Mouse (Mus musculus) G1E (cell line): ENCODE measurements around the gene AC140267.1. TPM values are rescaled to one million over a fixed set of nuclear protein-coding genes. Genes with fewer than 3 reads are reported as not detected.

Experiments used
- ATAC-seq: 2 replicates; pipeline ENCODE4 v1.8.0; 2016; ENCODE audit warnings: mild to moderate bottlenecking; ENCODE audit not compliant: insufficient number of reproducible peaks, poor library complexity, low FRiP score, severe bottlenecking; ENCODE audit errors: extremely low read depth
- DNase-seq: peaks from one replicate; pipeline ENCODE4 v3.0.0; 2012; ENCODE audit warnings: low spot score
- H3K27me3 ChIP-seq: 2 replicates; pipeline ENCODE4 v1.6.1; 2012; ENCODE audit warnings: mild to moderate bottlenecking, low read length, inconsistent platforms; ENCODE audit not compliant: insufficient read depth
- H3K36me3 ChIP-seq: replicated peaks from 2 replicates; pipeline ENCODE3; 2012; ENCODE audit warnings: mild to moderate bottlenecking, inconsistent platforms
- H3K4me1 ChIP-seq: 2 replicates; pipeline ENCODE4 v1.6.1; 2012; ENCODE audit warnings: low read depth, low read length, inconsistent platforms, mixed read lengths; ENCODE audit not compliant: insufficient read depth
- H3K4me3 ChIP-seq: 2 replicates; pipeline ENCODE4 v1.5.1; 2012; ENCODE audit warnings: low read depth, mild to moderate bottlenecking, inconsistent platforms, low read length, moderate library complexity, mixed read lengths
- H3K9me3 ChIP-seq: replicated peaks from 2 replicates; pipeline ENCODE4 v1.6.1; 2012; ENCODE audit warnings: inconsistent platforms
- CTCF ChIP-seq: IDR thresholded peaks from 2 replicates; pipeline ENCODE4 v1.5.1; 2012; ENCODE audit warnings: low read depth, low read length, inconsistent platforms, mixed read lengths
- GATA1 ChIP-seq: IDR thresholded peaks from 2 replicates; pipeline ENCODE4 v1.6.1; 2012; ENCODE audit warnings: borderline replicate concordance, low read length, inconsistent platforms, mixed read lengths
- GATA2 ChIP-seq: IDR thresholded peaks from 2 replicates; pipeline ENCODE4 v1.6.1; 2012; ENCODE audit warnings: low read depth, low read length, inconsistent platforms, borderline replicate concordance
- POLR2AphosphoS5 ChIP-seq: IDR thresholded peaks from 2 replicates; pipeline ENCODE4 v1.6.1; 2012; ENCODE audit warnings: low read depth, low read length, inconsistent platforms; ENCODE audit not compliant: insufficient replicate concordance
- TAL1 ChIP-seq: conservative IDR thresholded peaks from 2 replicates; pipeline ENCODE4 v1.6.1; 2012; ENCODE audit warnings: low read depth, low read length, inconsistent platforms, mixed read lengths
- polyA plus RNA-seq: library from polyadenylated mRNA; stranded (reverse); fragments of >175 nt; gene quantifications from 2 replicates; pipeline ENCODE4 v1.2.3, GENCODE M21; 2012
- total RNA-seq, 2 experiments: library from RNA; stranded (forward) in 1 of 2; stranded (reverse) in 1 of 2; fragments of 200-1000 nt in 1 of 2; fragments of >200 nt in 1 of 2; fragmentation: Nextera tagmentation in 1 of 2; gene quantifications; 2 replicates each; pipeline ENCODE4 v1.2.3; 2014 to 2017

AC140267.1 gene
- total RNA-seq (2014; fragmentation: Nextera tagmentation), result 14.0 TPM in 1 of 2 replicates, not detected in the other
- total RNA-seq (2017), result not detected in 2 replicates
- not detected in 2 replicates for polyA plus RNA-seq

DNA sequence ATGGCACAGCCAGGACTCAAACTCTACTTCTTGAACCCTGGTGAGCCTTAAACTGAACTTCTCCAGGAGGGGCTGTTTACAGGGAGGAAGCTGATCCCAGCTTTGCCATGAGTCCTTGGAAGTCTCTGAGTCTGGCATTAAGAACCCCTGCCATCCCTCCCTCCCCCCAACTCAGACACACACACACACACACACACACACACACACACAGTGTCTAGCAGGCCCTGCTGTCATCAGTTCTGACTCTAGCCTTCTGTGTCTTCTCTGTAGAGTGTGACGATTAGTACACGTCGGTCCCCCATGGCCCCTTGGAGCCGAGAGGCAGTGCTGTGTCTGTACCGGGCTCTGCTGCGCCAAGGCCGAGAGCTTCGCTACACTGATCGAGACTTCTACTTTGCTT, at the start of gene AC140267.1:
Gene AC140267.1 (plus strand): TSS at position 301 of the 400 bp plus-strand sequence.
- DNase-seq (no peak), ATAC-seq (no peak)
- H3K4me1 ChIP-seq, result peaks cover 48% of the 10 kb centered on the region

DNA sequence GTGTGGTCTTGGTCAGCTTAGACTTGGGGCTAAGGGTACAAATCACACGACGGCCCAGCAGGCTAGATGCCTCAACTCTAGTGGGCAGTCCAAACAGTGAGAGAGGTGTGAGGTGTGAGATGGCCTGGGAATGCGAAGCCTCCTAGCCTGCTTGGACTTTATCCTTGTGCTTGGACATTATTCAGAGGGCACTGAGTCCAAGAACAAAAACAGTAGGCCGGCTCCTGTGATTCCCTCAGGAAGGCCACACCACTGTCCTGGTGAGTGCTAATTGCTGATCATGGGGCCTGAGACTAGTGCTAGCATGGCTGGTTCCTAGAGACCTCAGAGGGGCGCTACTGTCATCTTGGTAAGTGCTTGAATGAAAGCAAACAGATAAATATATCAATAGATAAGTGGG, 46.7 kb upstream of the AC140267.1 start:
- DNase-seq (no peak), ATAC-seq (no peak)
- Histone ChIP-seq H3K4me3 (no peak overlapping the region), H3K36me3 (no peaks in the 10 kb centered on the region), H3K4me1 (no peaks in the 10 kb centered on the region), H3K9me3 (no peaks in the 10 kb centered on the region), H3K27me3 (peaks cover 41% of the 10 kb centered on the region)
- TF ChIP-seq POLR2AphosphoS5 (no peak), GATA2 (no peak)

More for the DNA sequence above, at the start of gene AC140267.1:
- no peaks in the 10 kb centered on the region for H3K9me3 ChIP-seq
- TF ChIP-seq GATA2, result no peak
- no peak for TF ChIP-seq GATA1
- TF ChIP-seq TAL1, result no peak
- no peak for TF ChIP-seq CTCF
- no peak for TF ChIP-seq POLR2AphosphoS5
- peaks cover 46% of the 10 kb centered on the region for H3K36me3 ChIP-seq
- no peaks in the 10 kb centered on the region for H3K27me3 ChIP-seq
- peak within 1 kb of the TSS; percentile 93 for H3K4me3 ChIP-seq

DNA sequence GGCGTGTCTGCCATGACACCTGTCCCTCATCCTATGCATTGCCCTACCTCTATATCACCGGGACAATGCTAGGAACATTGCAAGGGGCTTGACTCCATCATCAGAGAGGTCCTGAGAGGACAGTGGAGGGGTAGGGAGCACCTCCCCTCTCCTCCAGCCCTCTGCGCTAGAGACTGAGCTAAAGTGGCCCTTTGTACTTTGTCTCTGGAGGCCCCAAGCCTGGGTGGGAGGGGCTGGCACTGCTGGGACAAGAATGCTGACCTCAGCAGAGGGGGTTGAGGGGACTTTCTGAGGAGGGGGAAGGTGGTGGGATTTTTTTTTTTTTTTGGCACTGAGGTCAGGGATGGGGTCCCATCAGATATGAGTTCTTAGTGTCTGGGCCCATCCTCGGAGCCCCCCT, 45.6 kb upstream of the AC140267.1 start:
- Histone ChIP-seq H3K9me3 (no peaks in the 10 kb centered on the region), H3K36me3 (no peaks in the 10 kb centered on the region), H3K4me3 (no peak overlapping the region), H3K4me1 (no peaks in the 10 kb centered on the region), H3K27me3 (peaks cover 45% of the 10 kb centered on the region)
- DNase-seq (no peak), ATAC-seq (no peak)
- TF ChIP-seq TAL1 (no peak), POLR2AphosphoS5 (no peak), CTCF (no peak), GATA2 (no peak), GATA1 (no peak)

DNA sequence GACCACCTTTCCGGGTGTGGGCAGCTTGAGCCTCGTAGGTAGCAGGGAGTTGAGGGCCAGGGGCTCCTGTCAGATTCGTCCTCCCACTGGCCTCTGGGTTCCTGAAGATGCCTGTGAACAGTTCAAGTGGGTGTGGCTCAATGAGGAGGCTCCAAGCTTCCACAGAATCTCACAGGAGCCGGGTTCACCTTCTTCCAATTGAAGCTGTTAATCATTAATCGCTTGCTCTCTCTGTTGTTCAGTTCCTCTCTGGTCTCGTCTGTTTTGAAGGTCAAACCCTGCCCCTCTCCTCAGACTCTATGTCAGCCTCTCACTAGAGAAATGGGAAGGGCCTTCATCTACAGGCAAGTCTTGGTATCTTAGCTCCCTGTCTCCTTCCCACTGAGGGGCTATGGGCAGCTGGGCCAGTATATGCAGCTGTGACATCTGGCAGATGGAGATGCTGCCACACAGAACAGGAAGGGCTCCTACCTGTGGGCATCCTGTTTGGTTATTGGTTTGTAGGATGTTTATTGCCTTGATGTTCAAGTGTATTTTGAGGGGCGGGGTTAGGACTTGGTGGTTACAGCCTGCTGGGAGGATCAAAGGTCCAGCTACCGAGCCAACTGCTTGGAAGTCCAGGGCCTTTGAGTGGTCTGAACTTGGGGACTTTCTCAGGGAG, 43.9 kb upstream of the AC140267.1 start:
- Histone ChIP-seq H3K36me3 (no peaks in the 10 kb centered on the region), H3K4me3 (no peak overlapping the region), H3K4me1 (no peaks in the 10 kb centered on the region), H3K27me3 (peaks cover 37% of the 10 kb centered on the region), H3K9me3 (no peaks in the 10 kb centered on the region)
- no peak for TF ChIP-seq GATA2
- TF ChIP-seq GATA1, result no peak
- no peak for TF ChIP-seq POLR2AphosphoS5
- no peak for TF ChIP-seq CTCF
- no peak for TF ChIP-seq TAL1
- ATAC-seq (no peak), DNase-seq (no peak)

DNA sequence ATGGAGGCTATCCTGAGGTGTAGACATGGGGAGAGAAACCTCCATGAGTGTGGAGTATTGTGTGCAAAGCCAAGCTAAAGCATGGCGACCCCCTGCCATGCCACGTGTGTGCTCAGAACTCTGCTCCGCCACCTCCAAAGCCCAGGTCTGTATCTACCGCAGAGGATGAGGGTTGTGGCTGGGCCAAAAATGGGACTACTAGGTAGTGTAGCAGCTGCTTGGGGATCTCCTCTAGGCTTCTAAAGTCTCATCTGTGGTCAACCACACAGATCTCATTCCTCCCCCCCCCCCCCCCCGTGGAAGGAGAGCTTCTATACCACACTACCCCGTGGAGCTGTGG, 43.4 kb upstream of the AC140267.1 start:
- no peaks in the 10 kb centered on the region for H3K9me3 ChIP-seq
- no peak for TF ChIP-seq GATA1
- TF ChIP-seq GATA2, result no peak
- TF ChIP-seq POLR2AphosphoS5, result no peak
- TF ChIP-seq CTCF, result no peak
- no peak for TF ChIP-seq TAL1
- ATAC-seq, result no peak
- H3K27me3 ChIP-seq, result peaks cover 36% of the 10 kb centered on the region
- DNase-seq, result no peak
- H3K4me1 ChIP-seq, result no peaks in the 10 kb centered on the region
- no peaks in the 10 kb centered on the region for H3K36me3 ChIP-seq
- H3K4me3 ChIP-seq, result no peak overlapping the region

DNA sequence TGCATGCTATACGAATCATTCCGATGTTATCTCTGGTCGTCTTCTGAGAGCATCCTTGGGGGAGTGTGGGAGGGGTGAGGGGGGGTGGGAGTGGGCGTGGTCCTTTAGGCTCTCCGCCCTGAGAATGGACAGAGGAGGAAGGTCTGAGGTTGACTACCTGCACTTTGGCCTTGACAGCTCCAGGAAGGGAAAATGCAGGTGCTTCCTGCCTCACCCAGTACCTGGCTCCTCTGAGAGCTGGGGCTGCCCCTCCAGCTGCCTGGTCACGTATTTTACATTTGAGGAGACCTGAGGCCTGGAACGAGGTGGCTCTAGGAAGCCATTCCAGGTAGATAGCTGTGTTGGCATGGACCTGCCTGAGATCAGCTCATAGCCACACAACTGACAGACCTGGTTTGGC, 42.8 kb upstream of the AC140267.1 start:
- Histone ChIP-seq H3K9me3 (no peaks in the 10 kb centered on the region), H3K4me1 (no peaks in the 10 kb centered on the region), H3K27me3 (peaks cover 34% of the 10 kb centered on the region), H3K4me3 (no peak overlapping the region), H3K36me3 (no peaks in the 10 kb centered on the region)
- DNase-seq (no peak), ATAC-seq (no peak)
- no peak for TF ChIP-seq GATA1

DNA sequence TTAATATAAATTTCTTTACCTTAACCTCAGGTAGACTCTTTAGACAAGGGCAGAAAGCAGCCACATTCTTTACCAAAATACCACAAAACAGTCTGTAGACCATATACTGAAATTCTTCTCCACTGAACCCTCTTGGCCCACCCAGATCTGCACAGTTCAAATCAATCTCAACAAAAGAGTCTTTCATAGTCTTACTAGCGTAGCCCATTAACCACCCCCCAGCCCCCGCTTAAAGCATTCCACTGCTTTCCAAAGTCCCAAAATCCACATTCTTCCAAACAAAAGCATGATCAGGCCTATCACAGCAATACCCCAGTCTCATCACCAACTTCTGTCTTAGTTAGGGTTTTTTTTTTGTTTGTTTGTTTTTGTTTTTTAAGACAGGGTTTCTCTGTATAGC, 36.1 kb upstream of the AC140267.1 start:
- no peak for ATAC-seq
- Histone ChIP-seq H3K4me3 (no peak overlapping the region), H3K36me3 (no peaks in the 10 kb centered on the region), H3K9me3 (no peaks in the 10 kb centered on the region), H3K27me3 (peaks cover 14% of the 10 kb centered on the region), H3K4me1 (no peaks in the 10 kb centered on the region)
- DNase-seq, result no peak
- no peak for TF ChIP-seq GATA2
- no peak for TF ChIP-seq POLR2AphosphoS5
- TF ChIP-seq GATA1, result no peak
- TF ChIP-seq CTCF, result no peak
- no peak for TF ChIP-seq TAL1
